Mouse (Mus musculus) thymus, postnatal 0 days (tissue): ENCODE measurements around the gene Vps37c. TPM values are rescaled to one million over a fixed set of nuclear protein-coding genes. Genes with fewer than 3 reads are reported as not detected.

Source experiments
- DNase-seq: peaks from one replicate; pipeline ENCODE4 v3.0.0-alpha.2; 2015; ENCODE audit warnings: low spot score
- polyA plus RNA-seq: library from polyadenylated mRNA; unstranded; fragments of >200 nt; fragmentation: Nextera tagmentation; extraction: Ambion mirVana; gene quantifications from 2 replicates; pipeline ENCODE4 v1.2.1, GENCODE M21; 2015

Gene Vps37c
- polyA plus RNA-seq, 1 experiment from 2014 or later = 14.6 TPM

DNA sequence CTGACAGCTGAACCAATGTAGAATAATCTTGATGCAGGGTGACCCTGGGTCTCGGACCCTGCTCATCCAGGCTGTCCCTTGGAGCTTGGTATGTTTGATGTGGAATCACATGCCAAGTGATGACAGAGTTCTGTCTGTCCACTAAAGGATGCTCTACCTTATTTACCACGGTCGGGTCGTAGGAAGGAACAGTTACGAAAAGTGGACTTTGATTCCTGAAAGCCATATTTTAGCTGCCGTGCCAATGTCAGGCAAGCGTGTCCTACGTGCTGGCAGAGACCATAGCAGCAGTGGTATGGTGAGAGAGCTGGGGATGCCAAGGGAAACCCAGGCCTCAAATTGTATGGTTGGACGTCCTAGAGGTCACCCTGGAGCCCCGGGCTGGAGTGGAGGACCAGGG is 25.0 kb downstream of the Vps37c start:
- no peak for DNase-seq

GRCm38 (mm10) chr19:10714168-10714567 is 25.6 kb downstream of the Vps37c start:
- DNase-seq = no peak

- DNase-seq = peak; percentile 83
Measured at GRCm38 (mm10) chr19:10714682-10715475, 26.3 kb downstream of the Vps37c start.

DNA sequence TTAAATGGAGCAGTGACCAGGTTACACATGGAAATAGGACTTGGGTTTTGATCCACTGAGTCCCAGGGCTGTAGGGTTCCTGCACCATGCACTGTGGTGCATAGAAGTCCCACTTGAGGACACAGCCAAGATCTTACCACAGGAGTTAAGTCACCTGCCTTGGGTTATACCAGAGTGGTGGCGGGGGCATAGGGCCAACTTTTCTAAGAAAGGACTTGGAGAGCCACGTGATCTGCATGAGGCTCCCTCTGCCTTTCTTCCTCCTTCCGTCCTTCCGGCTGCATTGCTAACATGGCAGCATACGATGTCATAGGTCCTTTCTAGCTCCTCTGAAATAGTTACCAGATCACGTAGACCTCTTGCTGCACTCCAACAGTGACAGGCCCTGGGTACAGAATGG is 26.9 kb downstream of the Vps37c start:
- no peak for DNase-seq

DNA sequence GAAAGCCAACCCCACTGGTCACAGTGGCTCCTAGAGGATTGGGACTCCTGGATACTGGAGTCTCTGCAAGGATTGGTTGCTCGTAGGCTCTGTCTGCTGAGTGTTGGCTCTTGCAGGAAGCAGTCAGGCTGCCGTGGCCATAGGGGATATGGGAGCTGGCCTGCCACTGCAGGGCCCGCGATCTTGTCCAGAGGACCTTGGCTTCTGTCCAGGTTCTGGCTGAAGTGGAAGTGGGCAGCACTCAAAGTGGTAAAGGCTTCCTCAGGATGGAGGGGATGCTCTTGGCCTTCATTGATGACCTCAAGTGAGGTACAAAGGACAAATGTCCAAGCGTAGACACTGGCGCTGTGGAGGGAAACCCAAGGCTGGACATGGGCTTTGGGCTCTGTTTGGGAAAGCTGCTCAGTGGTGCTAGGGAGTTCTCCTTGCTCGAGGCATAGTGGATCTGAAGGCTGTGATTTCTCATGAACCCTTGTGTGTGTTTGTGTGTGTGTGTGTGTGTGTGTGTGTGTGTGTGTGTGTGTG is 29.8 kb downstream of the Vps37c start:
- DNase-seq = no peak

DNA sequence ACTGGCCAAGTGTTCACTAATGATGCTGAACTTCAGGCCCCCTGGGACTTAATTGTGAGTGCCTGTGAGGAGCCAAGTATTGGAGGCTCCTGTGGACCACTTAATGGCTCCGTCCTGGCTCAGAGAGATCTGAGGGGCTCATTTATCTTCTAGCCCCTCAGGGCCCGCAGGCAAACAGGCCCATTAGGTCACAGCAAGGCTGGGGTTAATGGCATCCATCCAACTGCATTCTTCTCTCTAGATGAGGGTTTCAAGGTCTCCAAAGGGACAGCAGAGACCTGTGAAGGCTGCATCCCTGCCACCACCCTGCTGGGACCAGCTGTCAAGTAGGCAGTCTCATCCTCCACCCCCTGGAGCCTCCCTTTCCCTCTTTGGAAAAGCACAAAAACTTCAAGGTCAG is 31.2 kb downstream of the Vps37c start:
- DNase-seq = no peak

DNA sequence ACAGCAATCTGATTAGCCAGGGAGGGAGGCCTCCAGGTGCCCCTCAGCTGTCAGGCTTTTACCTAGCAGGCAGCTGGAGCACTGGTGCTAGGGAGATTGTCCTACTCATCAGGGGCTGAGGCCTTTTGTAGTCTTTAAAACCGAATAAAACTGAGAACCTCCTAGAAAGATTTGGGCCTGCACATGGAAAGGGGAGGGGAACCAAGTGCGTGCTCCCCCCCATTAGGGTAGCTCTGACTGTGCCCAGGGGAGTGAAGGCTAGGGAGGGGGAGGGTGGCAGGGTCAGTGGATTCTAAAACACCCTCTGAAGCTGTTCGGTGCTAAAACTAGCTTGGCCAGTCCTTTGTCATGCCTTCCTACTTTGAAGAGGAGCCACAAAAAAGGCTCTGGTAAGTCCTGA is 32.0 kb downstream of the Vps37c start:
- no peak for DNase-seq

DNA sequence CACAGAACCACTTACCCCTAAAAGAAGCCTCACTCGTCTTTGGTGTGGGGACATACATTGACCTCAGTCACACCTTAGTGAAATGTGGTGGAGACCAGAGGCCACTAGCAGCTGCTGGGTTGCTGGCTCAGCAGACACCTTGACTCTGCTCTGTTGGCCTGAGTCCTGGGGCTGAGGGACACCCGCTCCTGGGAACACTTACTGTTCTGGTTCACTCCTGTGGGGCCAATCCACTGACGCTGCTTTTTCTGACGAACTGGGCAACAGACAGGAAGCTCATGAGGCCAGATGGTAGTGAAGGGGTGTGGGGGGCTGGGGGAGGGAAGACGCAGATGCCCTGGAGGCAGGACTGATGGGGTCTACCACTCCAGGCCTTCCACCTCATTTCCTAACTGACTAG is 32.5 kb downstream of the Vps37c start:
- DNase-seq = peak; percentile 41

- DNase-seq = no peak
Measured at GRCm38 (mm10) chr19:10723084-10723483, 34.5 kb downstream of the Vps37c start.

GRCm38 (mm10) chr19:10723649-10724048 is 35.1 kb downstream of the Vps37c start:
- DNase-seq = peak; percentile 45

DNA sequence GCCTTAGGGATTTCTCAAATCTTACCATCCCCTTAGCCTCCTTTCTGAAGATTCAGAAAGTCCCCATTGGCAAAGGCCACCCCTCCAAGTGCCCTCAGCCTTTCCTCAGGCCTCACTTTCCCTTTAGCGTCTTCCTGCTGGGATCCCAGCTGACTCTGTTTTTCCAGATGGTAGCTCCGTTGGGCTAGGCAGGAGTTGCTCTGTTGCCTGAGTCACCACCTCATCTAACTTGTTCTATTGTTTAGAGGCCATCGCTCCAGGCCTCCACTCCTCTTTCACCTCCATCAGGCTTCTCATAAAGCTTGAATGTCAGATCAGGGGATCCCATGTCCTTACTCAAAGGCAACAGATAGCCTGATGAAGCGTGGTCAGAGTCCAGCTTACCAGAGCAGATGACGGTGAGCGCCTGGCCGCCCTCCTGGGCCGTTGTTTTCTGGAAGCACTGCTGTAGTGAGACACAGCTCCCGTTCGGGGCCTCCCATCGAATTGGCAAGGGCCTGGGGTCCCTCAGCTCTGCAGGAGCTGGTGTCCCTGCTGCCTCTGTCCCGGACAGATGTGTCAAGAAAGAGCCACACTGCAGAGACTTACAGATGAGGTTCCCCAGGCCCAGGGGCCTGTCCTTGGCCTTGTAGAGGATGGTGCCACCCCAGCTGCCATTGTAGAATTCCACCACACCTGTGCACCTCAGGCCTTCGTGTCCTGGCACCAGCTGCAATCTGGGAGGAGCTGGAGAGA is 36.3 kb downstream of the Vps37c start:
- no peak for DNase-seq

GRCm38 (mm10) chr19:10729889-10730288 is 41.4 kb downstream of the Vps37c start:
- DNase-seq = no peak

- no peak for DNase-seq
Measured at GRCm38 (mm10) chr19:10730469-10730868, 41.9 kb downstream of the Vps37c start.

- DNase-seq = no peak
Measured at GRCm38 (mm10) chr19:10731975-10732374, 43.4 kb downstream of the Vps37c start.

DNA sequence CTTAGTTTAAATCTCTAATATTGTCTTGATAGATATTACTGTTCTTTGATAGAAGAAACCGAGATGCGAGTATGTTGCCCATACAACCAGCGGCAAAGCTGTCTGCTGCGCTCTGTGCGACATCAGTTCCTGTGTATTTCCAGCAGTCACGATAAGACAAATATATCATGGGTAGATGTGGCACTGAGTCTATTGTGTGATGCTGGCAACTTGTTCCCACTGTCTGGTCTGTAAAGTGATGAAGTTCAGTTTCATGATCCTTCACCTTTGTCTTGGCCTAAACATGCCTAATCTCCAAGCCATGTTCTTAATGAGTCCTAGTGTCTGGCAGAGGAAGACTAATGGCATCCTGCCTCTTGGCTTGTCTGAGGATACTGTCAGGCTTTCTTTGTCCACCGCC is 44.2 kb downstream of the Vps37c start:
- no peak for DNase-seq

DNA sequence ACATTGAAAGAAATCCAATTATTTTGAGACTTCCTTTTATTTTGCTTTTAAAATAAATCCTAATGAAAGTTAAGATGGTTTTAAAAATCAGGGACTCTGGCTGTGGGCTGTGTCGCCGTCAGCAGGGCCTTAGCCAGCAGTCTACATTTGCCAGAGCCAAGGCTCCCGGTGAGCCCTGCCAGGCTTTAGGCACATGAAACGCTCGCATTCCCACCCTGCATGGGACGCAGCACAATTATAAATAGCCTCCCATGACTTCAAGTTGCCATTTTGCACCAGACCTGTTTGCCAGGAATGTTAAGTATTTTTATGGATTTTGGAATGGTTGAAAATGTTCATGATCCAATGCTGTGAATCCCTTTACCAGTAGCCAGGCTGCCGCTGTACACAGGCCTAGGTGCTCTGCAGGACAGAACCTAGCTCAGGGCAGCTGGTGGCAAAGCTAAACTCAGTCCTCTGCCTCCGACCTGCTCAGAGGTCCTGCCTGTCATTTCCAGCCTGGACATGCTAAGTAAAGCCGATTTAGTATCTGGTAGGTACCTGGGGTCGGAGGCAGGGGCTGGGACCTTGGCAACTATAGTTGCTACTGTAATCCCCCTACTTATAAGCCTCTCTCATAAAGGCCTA is 45.1 kb downstream of the Vps37c start:
- no peak for DNase-seq

DNA sequence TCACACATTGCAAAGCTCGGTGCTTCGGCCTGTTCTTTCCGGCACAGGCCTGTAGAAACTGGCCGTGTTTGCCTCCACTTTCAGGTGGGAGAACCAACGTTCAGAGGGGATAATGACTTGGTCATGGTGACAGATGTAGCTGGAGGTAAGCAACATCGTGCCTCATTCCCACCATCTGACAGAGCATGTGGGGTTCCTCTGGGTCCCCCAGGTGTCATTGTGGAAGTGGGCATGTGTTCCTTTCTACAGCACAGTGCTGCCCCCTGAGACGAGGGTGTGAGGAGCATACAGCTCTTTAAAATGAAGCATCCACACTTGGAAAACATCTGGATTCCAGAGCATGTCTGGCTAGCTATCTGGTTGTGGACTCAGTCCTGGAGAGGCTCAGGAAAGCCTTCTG is 46.0 kb downstream of the Vps37c start:
- DNase-seq = no peak

- no peak for DNase-seq
Measured at GRCm38 (mm10) chr19:10735061-10735460, 46.5 kb downstream of the Vps37c start.

GRCm38 (mm10) chr19:10735861-10736260 is 47.3 kb downstream of the Vps37c start:
- no peak for DNase-seq

DNA sequence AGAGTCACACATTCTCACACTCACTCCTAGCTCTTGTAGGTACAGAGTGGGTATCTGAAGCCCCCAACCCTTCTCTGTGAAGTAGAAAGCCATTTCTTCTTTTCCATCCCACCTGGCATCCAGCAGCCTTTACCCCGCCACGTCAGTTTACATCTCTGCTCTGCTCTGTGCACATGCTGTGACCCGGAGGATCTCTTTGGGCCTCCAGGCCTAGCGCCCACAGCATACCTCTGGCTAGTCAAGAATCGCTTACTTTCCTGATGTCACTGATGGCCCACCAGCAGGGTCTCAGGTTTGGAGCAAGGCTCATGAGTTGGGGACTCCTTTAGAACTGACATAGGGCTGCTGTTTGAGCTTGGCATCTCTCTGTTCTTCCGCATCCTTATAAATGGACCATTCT is 49.5 kb downstream of the Vps37c start:
- no peak for DNase-seq

GRCm38 (mm10) chr19:10738811-10739210 is 50.3 kb downstream of the Vps37c start, which contains the start of gene Cd5:
TSS of gene Cd5 (minus strand) at chr19:10739002.
- DNase-seq = peak; percentile 85

DNA sequence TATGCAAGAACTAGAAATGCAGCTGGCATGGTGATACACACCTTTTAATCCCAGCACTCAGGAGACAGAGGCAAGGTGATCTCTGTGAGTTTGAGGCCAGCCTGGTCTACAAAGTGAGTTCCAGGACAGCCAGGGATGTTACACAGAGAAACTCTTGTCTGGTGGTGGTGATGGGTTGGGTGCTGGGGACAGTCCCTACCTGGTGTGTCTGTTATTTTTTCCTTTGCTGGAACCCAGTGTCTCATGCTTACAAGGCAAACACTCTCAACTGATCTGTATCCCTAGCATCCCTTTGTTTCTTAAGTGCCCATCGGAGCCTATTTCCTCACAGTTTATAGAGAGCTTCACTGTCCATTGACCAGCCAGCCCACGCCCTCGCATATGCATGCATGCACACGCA is 51.4 kb downstream of the Vps37c start:
- DNase-seq = no peak
